Mouse (Mus musculus) CH12.LX (cell line): ENCODE measurements at regions not wholly inside any gene's neighbourhood (a gene's known extent, or its start where the extent isn't known, plus 50 kb on each side); places are given as distances from the start of the nearest gene placed in this dataset.

Experiments used
- CTCF ChIP-seq, 2 experiments: IDR thresholded peaks in 1 of 2; conservative IDR thresholded peaks in 1 of 2; 2 replicates each; pipeline ENCODE4 v1.5.1; 2011 to 2012; ENCODE audit warnings: low read depth in 2 of 2, low read length in 2 of 2, improper control_type of control experiment in 1 of 2, inconsistent platforms in 1 of 2, mild to moderate bottlenecking in 1 of 2, moderate library complexity in 1 of 2
- E2F4 ChIP-seq: IDR thresholded peaks from 2 replicates; pipeline ENCODE4 v1.6.1; 2011; ENCODE audit warnings: low read depth, low read length, improper control_type of control experiment; ENCODE audit not compliant: insufficient replicate concordance
- EP300 ChIP-seq: IDR thresholded peaks from 2 replicates; pipeline ENCODE4 v1.6.1; 2011; ENCODE audit warnings: low read length, improper control_type of control experiment
- MEF2A ChIP-seq: IDR thresholded peaks from 2 replicates; pipeline ENCODE4 v1.6.1; 2014; ENCODE audit warnings: low read depth, mild to moderate bottlenecking, inconsistent platforms, low read length, improper control_type of control experiment, borderline replicate concordance
- NRF1 ChIP-seq: IDR thresholded peaks from 2 replicates; pipeline ENCODE4 v1.6.1; 2014; ENCODE audit warnings: low read depth, mild to moderate bottlenecking, inconsistent platforms, low read length, improper control_type of control experiment, moderate library complexity
- POLR2A ChIP-seq: IDR thresholded peaks from 2 replicates; pipeline ENCODE4 v1.6.1; 2011; ENCODE audit warnings: low read depth, mild to moderate bottlenecking, improper control_type of control experiment, low read length
- POLR2AphosphoS2 ChIP-seq: IDR thresholded peaks from 2 replicates; pipeline ENCODE4 v1.6.1; 2011; ENCODE audit warnings: low read depth, low read length, improper control_type of control experiment
- SIN3A ChIP-seq: IDR thresholded peaks from 2 replicates; pipeline ENCODE4 v1.6.1; 2012; ENCODE audit warnings: low read length, improper control_type of control experiment, inconsistent platforms
- TCF12 ChIP-seq: IDR thresholded peaks from 2 replicates; pipeline ENCODE4 v1.6.1; 2014; ENCODE audit warnings: low read depth, mild to moderate bottlenecking, inconsistent platforms, low read length, improper control_type of control experiment
- UBTF ChIP-seq: IDR thresholded peaks from 2 replicates; pipeline ENCODE4 v1.6.1; 2012; ENCODE audit warnings: low read depth, mild to moderate bottlenecking, inconsistent platforms, low read length, improper control_type of control experiment, moderate library complexity

GRCm38 (mm10) chr6:7313496-7313895 is 241.2 kb upstream of the Tac1 start:
- TF ChIP-seq CTCF (conservative IDR thresholded peaks at IDR 0.05 in 1 of 2, IDR thresholded peaks at IDR 0.05 in 1 of 2; ENCODE audit: low read depth in 2 of 2, low read length in 2 of 2) (no peak), POLR2A (no peak), E2F4 (no peak), POLR2AphosphoS2 (no peak), UBTF (no peak), EP300 (no peak), SIN3A (no peak), NRF1 (no peak), MEF2A (no peak), TCF12 (no peak)
